Mouse (Mus musculus) hindbrain, embryonic 12.5 days (tissue): Measurements from ENCODE around the gene Dpp6. TPM values are rescaled to one million over a fixed set of nuclear protein-coding genes. Genes with fewer than 3 reads are reported as not detected.
A peak's percentile ranks its signal among the peaks of the same experiment; 100 is the strongest.

Experiments used
- ATAC-seq: fragments of 200-750 bp; cut with Nextera tagmentation; 2 replicates; pipeline ENCODE4 v1.8.0; 2017; ENCODE audit warnings: moderate TSS enrichment; ENCODE audit not compliant: low FRiP score
- H3K27ac ChIP-seq: fragments of 300-500 bp; sonication (generic); 2 replicates; pipeline ENCODE4 v1.5.1; 2016; ENCODE audit warnings: mild to moderate bottlenecking
- H3K27me3 ChIP-seq: fragments of 300-500 bp; sonication (generic); 2 replicates; pipeline ENCODE4 v1.6.1; 2016; ENCODE audit warnings: mild to moderate bottlenecking
- H3K36me3 ChIP-seq: fragments of 300-500 bp; sonication (generic); 2 replicates; pipeline ENCODE4 v1.6.1; 2016; ENCODE audit warnings: mild to moderate bottlenecking
- H3K4me1 ChIP-seq: fragments of 300-500 bp; sonication (generic); 2 replicates; pipeline ENCODE4 v1.6.1; 2016
- H3K4me2 ChIP-seq: fragments of 300-500 bp; sonication (generic); replicated peaks from 2 replicates; pipeline ENCODE4 v1.6.1; 2016; ENCODE audit warnings: mild to moderate bottlenecking
- H3K4me3 ChIP-seq: fragments of 300-500 bp; sonication (generic); 2 replicates; pipeline ENCODE4 v1.5.1; 2016; ENCODE audit warnings: mild to moderate bottlenecking
- H3K9ac ChIP-seq: fragments of 300-500 bp; sonication (generic); 2 replicates; pipeline ENCODE4 v1.6.1; 2016; ENCODE audit warnings: mild to moderate bottlenecking, moderate library complexity
- H3K9me3 ChIP-seq: fragments of 300-500 bp; sonication (generic); replicated peaks from 2 replicates; pipeline ENCODE4 v1.6.1; 2016; ENCODE audit warnings: mild to moderate bottlenecking
- WGBS: fragments of 180-500 bp; shearing (Covaris S2); methylation state at CpG from one replicate; pipeline ENCODE4 v1.1.7; 2016; 5-methylcytosine and 5-hydroxymethylcytosine counted together
- polyA plus RNA-seq: library from polyadenylated mRNA; unstranded; fragments of >200 nt; fragmentation: Nextera tagmentation; extraction: Ambion mirVana; gene quantifications from 2 replicates; pipeline ENCODE4 v1.2.1, GENCODE M21; 2016

Gene Dpp6
- polyA plus RNA-seq, 1 experiment from 2014 or later = 27.2 TPM

- H3K27me3 ChIP-seq = no peaks in the 10 kb centered on the region
- WGBS = 58% methylated on average over 8 of the region's 8 CpGs
- no peaks in the 10 kb centered on the region for H3K36me3 ChIP-seq
- no peak overlapping the region for H3K9ac ChIP-seq
- H3K4me1 ChIP-seq = no peaks in the 10 kb centered on the region; the same call in 1 of the 2 replicates
- H3K4me3 ChIP-seq = no peak overlapping the region
- no peak overlapping the region for H3K4me2 ChIP-seq
- no peaks in the 10 kb centered on the region for H3K9me3 ChIP-seq
- peak; percentile 67; the same call in 1 of the 2 replicates for ATAC-seq
- no peak overlapping the region for H3K27ac ChIP-seq
These were observed 835.1 kb downstream of the Dpp6 start for GRCm38 (mm10) chr5:27651879-27652814.

DNA sequence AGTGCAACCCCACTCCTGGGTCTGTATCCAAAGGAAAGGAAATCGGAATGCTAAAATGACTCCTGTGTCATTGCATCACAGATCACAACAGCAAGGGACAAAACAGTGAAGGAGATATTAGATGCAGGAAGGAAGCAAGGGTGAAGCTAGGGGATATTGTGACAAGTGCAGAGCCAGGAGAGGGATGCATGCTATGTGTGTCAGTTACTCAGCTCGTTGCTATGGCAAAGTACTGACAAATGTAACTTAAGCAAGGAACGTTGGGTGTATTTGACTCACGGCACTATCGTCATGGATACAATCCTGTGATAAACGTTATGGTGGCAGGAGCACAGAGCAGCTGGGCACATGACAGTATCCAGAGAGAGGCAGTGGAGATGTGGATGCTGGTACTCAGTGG is 839.1 kb downstream of the Dpp6 start:
- no peak for ATAC-seq
- Histone ChIP-seq H3K4me2 (no peak overlapping the region), H3K27me3 (no peaks in the 10 kb centered on the region), H3K36me3 (no peaks in the 10 kb centered on the region), H3K9ac (no peak overlapping the region), H3K4me1 (no peaks in the 10 kb centered on the region; the same call in 1 of the 2 replicates), H3K27ac (no peak overlapping the region), H3K4me3 (no peak overlapping the region), H3K9me3 (no peaks in the 10 kb centered on the region)
- 63% methylated on average over 6 of the region's 6 CpGs for WGBS

GRCm38 (mm10) chr5:27657672-27658071 is 840.7 kb downstream of the Dpp6 start:
- 59% methylated on average over 4 of the region's 4 CpGs for WGBS
- H3K9me3 ChIP-seq = no peaks in the 10 kb centered on the region
- H3K9ac ChIP-seq = no peak overlapping the region
- no peak overlapping the region for H3K27ac ChIP-seq
- H3K4me3 ChIP-seq = no peak overlapping the region
- no peaks in the 10 kb centered on the region for H3K27me3 ChIP-seq
- no peaks in the 10 kb centered on the region for H3K36me3 ChIP-seq
- no peaks in the 10 kb centered on the region; the same call in 1 of the 2 replicates for H3K4me1 ChIP-seq
- ATAC-seq = no peak
- no peak overlapping the region for H3K4me2 ChIP-seq

- Histone ChIP-seq H3K36me3 (no peaks in the 10 kb centered on the region), H3K9ac (no peak overlapping the region), H3K4me1 (no peaks in the 10 kb centered on the region; the same call in 1 of the 2 replicates), H3K27ac (no peak overlapping the region), H3K4me2 (no peak overlapping the region), H3K27me3 (no peaks in the 10 kb centered on the region), H3K9me3 (no peaks in the 10 kb centered on the region), H3K4me3 (no peak overlapping the region)
- no peak for ATAC-seq
- WGBS = 83% methylated on average over 5 of the region's 5 CpGs
These were observed 841.2 kb downstream of the Dpp6 start for GRCm38 (mm10) chr5:27658165-27658564.

- no peaks in the 10 kb centered on the region for H3K27me3 ChIP-seq
- ATAC-seq = no peak
These were observed 841.6 kb downstream of the Dpp6 start for GRCm38 (mm10) chr5:27658569-27658968.

DNA sequence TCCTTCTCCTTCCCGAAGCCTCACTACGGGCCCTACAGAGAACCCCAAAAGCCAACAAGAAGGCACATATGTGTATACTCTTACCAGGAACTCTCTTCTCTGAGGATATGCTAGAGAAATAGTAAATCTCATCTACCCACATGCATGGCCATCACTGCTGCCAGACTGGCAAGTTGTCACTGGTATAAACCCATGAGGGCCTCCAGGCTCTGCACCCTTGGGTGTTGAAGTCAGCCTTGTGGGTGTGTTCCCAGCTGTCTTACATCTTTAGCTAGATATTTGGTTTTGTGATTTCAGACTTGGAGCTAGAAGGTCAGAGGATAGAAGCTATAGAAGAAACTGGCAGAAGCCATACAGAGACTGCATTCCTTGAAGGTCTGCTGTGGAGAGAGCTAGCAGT is 842.0 kb downstream of the Dpp6 start:
- H3K9me3 ChIP-seq = no peaks in the 10 kb centered on the region
- no peak overlapping the region for H3K27ac ChIP-seq
- no peaks in the 10 kb centered on the region; the same call in 1 of the 2 replicates for H3K4me1 ChIP-seq
- no peak overlapping the region for H3K4me2 ChIP-seq
- WGBS = 91% methylated on average over 2 of the region's 2 CpGs
- H3K9ac ChIP-seq = no peak overlapping the region
- H3K27me3 ChIP-seq = no peaks in the 10 kb centered on the region
- no peak for ATAC-seq
- H3K4me3 ChIP-seq = no peak overlapping the region
- no peaks in the 10 kb centered on the region for H3K36me3 ChIP-seq

More at GRCm38 (mm10) chr5:27658569-27658968, 841.6 kb downstream of the Dpp6 start:
- no peak overlapping the region for H3K4me3 ChIP-seq
- no peaks in the 10 kb centered on the region for H3K9me3 ChIP-seq
- no peaks in the 10 kb centered on the region for H3K36me3 ChIP-seq
- no peak overlapping the region for H3K27ac ChIP-seq
- H3K4me1 ChIP-seq = no peaks in the 10 kb centered on the region; the same call in 1 of the 2 replicates
- no peak overlapping the region for H3K4me2 ChIP-seq
- no peak overlapping the region for H3K9ac ChIP-seq

- 85% methylated on average over 6 of the region's 6 CpGs for WGBS
- Histone ChIP-seq H3K27ac (no peak overlapping the region), H3K9ac (no peak overlapping the region), H3K9me3 (no peaks in the 10 kb centered on the region), H3K27me3 (no peaks in the 10 kb centered on the region), H3K4me2 (no peak overlapping the region), H3K4me1 (no peaks in the 10 kb centered on the region; the same call in 1 of the 2 replicates), H3K36me3 (no peaks in the 10 kb centered on the region), H3K4me3 (no peak overlapping the region)
- ATAC-seq = no peak
These were observed 842.8 kb downstream of the Dpp6 start for GRCm38 (mm10) chr5:27659781-27660180.

DNA sequence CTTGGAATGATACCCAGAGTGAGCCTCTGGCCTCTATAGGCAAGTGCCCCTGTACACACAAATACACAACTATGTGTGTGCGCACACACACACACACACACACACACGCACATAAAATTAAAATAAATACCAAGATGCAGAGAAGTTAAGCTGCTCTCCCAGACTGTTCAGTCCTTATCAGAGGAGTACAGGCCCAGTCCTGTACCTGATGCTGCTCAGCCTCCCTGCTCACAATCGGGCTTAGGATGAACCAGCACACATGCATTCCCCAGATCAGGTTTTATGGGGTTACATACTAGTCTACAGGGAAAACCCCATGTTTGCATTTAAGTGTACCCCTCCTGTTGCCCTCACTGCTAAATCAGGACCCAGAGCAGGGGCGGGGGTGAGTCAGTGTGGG is 847.1 kb downstream of the Dpp6 start:
- 88% methylated on average over 4 of the region's 4 CpGs for WGBS
- no peaks in the 10 kb centered on the region for H3K27me3 ChIP-seq
- H3K36me3 ChIP-seq = peaks cover 16% of the 10 kb centered on the region; the same call in 1 of the 2 replicates
- H3K9me3 ChIP-seq = no peaks in the 10 kb centered on the region
- H3K4me3 ChIP-seq = no peak overlapping the region
- no peak overlapping the region for H3K4me2 ChIP-seq
- no peak overlapping the region for H3K9ac ChIP-seq
- ATAC-seq = no peak
- no peak overlapping the region for H3K27ac ChIP-seq
- no peaks in the 10 kb centered on the region for H3K4me1 ChIP-seq

DNA sequence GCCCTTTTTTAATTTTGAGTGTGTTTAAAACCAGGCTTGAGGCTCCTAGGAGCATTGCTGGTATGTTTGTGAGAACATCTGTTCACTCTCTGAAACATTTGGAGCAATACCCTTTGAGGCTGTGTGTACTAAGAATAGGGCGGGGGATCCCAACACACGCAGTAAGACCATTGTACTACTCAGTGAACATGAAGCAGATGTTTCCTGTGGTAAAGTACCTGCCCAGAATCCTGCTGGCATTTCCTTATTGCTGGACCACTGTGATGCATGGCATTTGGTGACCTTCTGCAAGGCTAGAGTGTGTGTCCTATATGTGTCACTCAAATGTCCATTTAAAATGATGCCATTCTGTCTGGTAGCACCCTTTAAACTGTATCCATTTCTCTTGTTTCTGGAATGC is 854.5 kb downstream of the Dpp6 start:
- WGBS = 78% methylated on average over 2 of the region's 2 CpGs
- no peaks in the 10 kb centered on the region for H3K4me1 ChIP-seq
- H3K36me3 ChIP-seq = 0 out of 2 replicates have a peak, but pooled peaks cover 17% of the 10 kb centered on the region
- H3K4me2 ChIP-seq = no peak overlapping the region
- no peak overlapping the region for H3K4me3 ChIP-seq
- no peak for ATAC-seq
- no peak overlapping the region for H3K9ac ChIP-seq
- no peaks in the 10 kb centered on the region for H3K27me3 ChIP-seq
- no peak overlapping the region for H3K27ac ChIP-seq
- no peaks in the 10 kb centered on the region for H3K9me3 ChIP-seq

GRCm38 (mm10) chr5:27677247-27677666 is 860.3 kb downstream of the Dpp6 start:
- Histone ChIP-seq H3K27ac (no peak overlapping the region), H3K4me3 (no peak overlapping the region), H3K9me3 (no peaks in the 10 kb centered on the region), H3K9ac (no peak overlapping the region), H3K36me3 (0 out of 2 replicates have a peak, but pooled peaks cover 5% of the 10 kb centered on the region), H3K27me3 (no peaks in the 10 kb centered on the region), H3K4me2 (no peak overlapping the region), H3K4me1 (no peaks in the 10 kb centered on the region)
- peak; percentile 74 for ATAC-seq
- WGBS = 63% methylated on average over 5 of the region's 5 CpGs

- H3K27me3 ChIP-seq = no peaks in the 10 kb centered on the region
- H3K9ac ChIP-seq = no peak overlapping the region
- WGBS = 85% methylated on average over 1 of the region's 1 CpGs
- H3K36me3 ChIP-seq = 0 out of 2 replicates have a peak, but pooled peaks cover 3% of the 10 kb centered on the region
- ATAC-seq = no peak
- no peaks in the 10 kb centered on the region for H3K9me3 ChIP-seq
- H3K4me2 ChIP-seq = no peak overlapping the region
- H3K27ac ChIP-seq = no peak overlapping the region
- no peak overlapping the region for H3K4me3 ChIP-seq
- H3K4me1 ChIP-seq = no peaks in the 10 kb centered on the region
These were observed 862.1 kb downstream of the Dpp6 start for GRCm38 (mm10) chr5:27679151-27679550.

DNA sequence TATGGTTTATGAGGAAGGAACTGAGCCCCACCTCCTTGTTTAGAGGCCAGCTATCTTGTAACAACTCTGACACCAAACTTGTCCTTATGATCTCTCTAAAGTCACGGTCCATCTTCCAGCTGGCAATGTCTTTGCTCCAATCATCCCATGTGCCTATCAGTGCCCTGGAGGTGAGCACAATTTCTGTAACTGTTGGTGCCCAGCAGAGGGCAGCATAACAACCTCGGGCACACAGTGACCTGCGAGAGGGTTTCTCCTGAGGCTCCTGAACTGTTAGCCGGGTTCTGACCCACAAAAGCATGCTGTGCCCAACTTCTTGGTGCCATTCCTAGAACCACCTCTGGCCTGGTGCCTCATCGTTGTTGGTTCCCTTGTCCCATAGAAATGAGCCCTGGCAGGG is 863.5 kb downstream of the Dpp6 start:
- no peak overlapping the region for H3K4me3 ChIP-seq
- H3K9ac ChIP-seq = no peak overlapping the region
- no peaks in the 10 kb centered on the region for H3K27me3 ChIP-seq

More for the DNA sequence above, 863.5 kb downstream of the Dpp6 start:
- Histone ChIP-seq H3K4me1 (0 out of 2 replicates have a peak, but pooled peaks cover 6% of the 10 kb centered on the region), H3K9me3 (no peaks in the 10 kb centered on the region), H3K4me2 (no peak overlapping the region), H3K36me3 (no peaks in the 10 kb centered on the region), H3K27ac (no peak overlapping the region)
- no peak for ATAC-seq
- 36% methylated on average over 5 of the region's 5 CpGs for WGBS
